Mouse (Mus musculus) C2C12 (cell line): ENCODE measurements around the gene Gm28043. TPM values are rescaled to one million over a fixed set of nuclear protein-coding genes. Genes with fewer than 3 reads are reported as not detected.

Source experiments
- H3K27me3 ChIP-seq: one replicate; pipeline ENCODE4 v1.6.1; 2011; ENCODE audit not compliant: control insufficient read depth, insufficient read depth, insufficient read length
- H3K36me3 ChIP-seq: one replicate; pipeline ENCODE4 v1.6.1; 2011; ENCODE audit not compliant: control insufficient read depth, insufficient read depth
- H3K4me3 ChIP-seq: one replicate; pipeline ENCODE4 v1.5.1; 2011; ENCODE audit warnings: mild to moderate bottlenecking, control low read depth; ENCODE audit not compliant: poor library complexity, insufficient read depth, severe bottlenecking
- H3K79me2 ChIP-seq: one replicate; pipeline ENCODE4 v1.6.1; 2011; ENCODE audit not compliant: control insufficient read depth, insufficient read depth
- H3K79me3 ChIP-seq: one replicate; pipeline ENCODE4 v1.6.1; 2011; ENCODE audit warnings: low read depth, control low read depth
- H3ac ChIP-seq: one replicate; pipeline ENCODE3; 2011; ENCODE audit warnings: low read depth; ENCODE audit not compliant: control insufficient read depth, insufficient read length
- CEBPB ChIP-seq: IDR thresholded peaks from one replicate; pipeline ENCODE4 v1.6.1; 2011; ENCODE audit warnings: low read depth, mild to moderate bottlenecking, control low read depth, moderate library complexity
- CTCF ChIP-seq: IDR thresholded peaks from one replicate; pipeline ENCODE4 v1.5.1; 2011; ENCODE audit not compliant: control insufficient read depth, insufficient read depth, insufficient read length
- FOSL1 ChIP-seq: IDR thresholded peaks from one replicate; pipeline ENCODE4 v1.8.0; 2011; ENCODE audit warnings: mild to moderate bottlenecking, low read length; ENCODE audit not compliant: poor library complexity, insufficient read depth, severe bottlenecking
- MAX ChIP-seq: IDR thresholded peaks from one replicate; pipeline ENCODE4 v1.6.1; 2011; ENCODE audit warnings: mild to moderate bottlenecking, control low read depth
- MYOD1 ChIP-seq: IDR thresholded peaks from one replicate; pipeline ENCODE4 v1.6.1; 2011; ENCODE audit warnings: low read depth; ENCODE audit not compliant: control insufficient read depth, insufficient read length
- MYOG ChIP-seq: IDR thresholded peaks from one replicate; pipeline ENCODE4 v1.6.1; 2011; ENCODE audit not compliant: control insufficient read depth, insufficient read length; ENCODE audit errors: extremely low read depth
- USF1 ChIP-seq: IDR thresholded peaks from one replicate; pipeline ENCODE4 v1.6.1; 2011; ENCODE audit warnings: low read depth, mild to moderate bottlenecking, control low read depth, moderate library complexity
- polyA plus RNA-seq: library from polyadenylated mRNA; unstranded; fragments of >200 nt; fragmentation: generic; extraction: Trizol; gene quantifications from one replicate; pipeline ENCODE4 v1.2.1, GENCODE M21; 2012; ENCODE audit warnings: missing spikeins

The Gm28043 gene
- polyA plus RNA-seq, 1 experiment, result 0.54 TPM

DNA sequence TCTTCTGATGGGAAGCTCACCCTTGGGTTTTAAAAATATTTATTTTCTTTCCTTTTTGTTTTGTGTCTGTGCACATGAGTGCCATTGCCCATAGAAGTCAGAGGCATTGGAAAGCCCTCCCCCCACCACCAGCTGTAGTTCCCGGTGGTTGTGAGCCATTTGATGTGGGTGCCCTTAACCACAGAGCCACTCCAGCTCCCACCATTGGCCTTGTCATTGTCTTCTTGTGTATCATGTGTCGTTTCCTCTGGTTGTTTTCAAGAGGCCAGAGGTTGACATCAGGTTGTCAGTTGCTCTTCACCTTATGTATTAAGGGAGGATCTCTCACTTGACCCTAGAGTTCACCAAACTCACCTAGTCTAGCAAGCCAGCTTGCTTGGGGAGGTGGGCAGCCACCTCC lies 78.9 kb downstream of the Gm28043 start:
- H3K27me3 ChIP-seq, result no peaks in the 10 kb centered on the region
- H3K36me3 ChIP-seq, result peaks cover 84% of the 10 kb centered on the region

DNA sequence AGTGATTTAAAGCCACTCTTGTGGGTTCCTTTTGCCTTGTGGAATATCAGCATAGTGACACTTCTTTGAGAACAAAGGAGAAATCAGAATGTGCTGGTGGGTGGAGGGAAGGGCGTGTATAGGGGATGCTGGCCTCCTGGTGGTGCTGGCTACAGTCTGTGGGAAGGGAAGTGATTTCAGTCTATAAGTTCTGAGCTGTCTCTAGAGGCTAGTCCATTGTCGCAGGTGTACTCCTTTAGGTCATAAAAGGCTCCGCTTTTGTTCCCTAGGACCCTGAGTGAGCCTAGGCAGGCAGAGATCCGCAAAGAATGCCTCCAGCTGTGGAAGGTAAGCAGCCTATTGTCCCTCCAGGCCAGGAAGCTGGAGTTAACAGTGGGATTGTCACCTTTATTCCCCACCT lies 79.8 kb downstream of the Gm28043 start:
- H3K36me3 ChIP-seq, result peaks cover 87% of the 10 kb centered on the region
- no peak overlapping the region for H3ac ChIP-seq
- TF ChIP-seq CTCF (no peak), MAX (no peak), MYOD1 (no peak), MYOG (no peak)
- H3K79me3 ChIP-seq, result no peaks in the 10 kb centered on the region
- H3K79me2 ChIP-seq, result no peaks in the 10 kb centered on the region
- H3K4me3 ChIP-seq, result no peak overlapping the region
- no peaks in the 10 kb centered on the region for H3K27me3 ChIP-seq

More for the DNA sequence above, 78.9 kb downstream of the Gm28043 start:
- TF ChIP-seq USF1, result no peak
- no peak for TF ChIP-seq FOSL1
- no peak for TF ChIP-seq MYOD1
- no peak for TF ChIP-seq CTCF
- TF ChIP-seq MYOG, result no peak
- no peak for TF ChIP-seq CEBPB
- no peak for TF ChIP-seq MAX
- no peaks in the 10 kb centered on the region for H3K79me3 ChIP-seq
- H3ac ChIP-seq, result no peak overlapping the region
- no peak overlapping the region for H3K4me3 ChIP-seq
- H3K79me2 ChIP-seq, result no peaks in the 10 kb centered on the region

DNA sequence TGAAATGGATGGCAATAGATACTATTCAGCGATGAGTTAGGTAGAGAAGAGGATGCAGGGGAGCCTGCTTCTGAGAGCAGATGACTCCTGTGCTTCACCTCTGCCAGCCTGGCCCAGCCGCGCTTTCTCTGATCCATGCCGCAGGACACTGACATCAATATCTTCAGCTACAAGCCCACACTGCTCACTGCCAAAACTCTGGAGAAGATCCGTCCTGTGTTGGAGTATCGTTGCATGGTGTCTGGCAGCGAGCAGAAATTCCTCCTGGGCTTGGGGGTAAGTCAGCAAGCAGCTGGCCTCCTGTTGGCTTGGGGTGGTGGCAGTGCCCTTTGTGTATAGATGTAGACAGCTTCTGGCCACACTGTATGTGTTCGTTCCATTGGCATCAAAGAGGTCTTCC lies 82.3 kb downstream of the Gm28043 start:
- Histone ChIP-seq H3K27me3 (no peaks in the 10 kb centered on the region), H3K36me3 (peaks cover 91% of the 10 kb centered on the region), H3K79me2 (no peaks in the 10 kb centered on the region), H3K4me3 (no peak overlapping the region), H3K79me3 (no peaks in the 10 kb centered on the region), H3ac (no peak overlapping the region)
- TF ChIP-seq MYOD1, result no peak
- TF ChIP-seq FOSL1, result no peak
- no peak for TF ChIP-seq USF1

DNA sequence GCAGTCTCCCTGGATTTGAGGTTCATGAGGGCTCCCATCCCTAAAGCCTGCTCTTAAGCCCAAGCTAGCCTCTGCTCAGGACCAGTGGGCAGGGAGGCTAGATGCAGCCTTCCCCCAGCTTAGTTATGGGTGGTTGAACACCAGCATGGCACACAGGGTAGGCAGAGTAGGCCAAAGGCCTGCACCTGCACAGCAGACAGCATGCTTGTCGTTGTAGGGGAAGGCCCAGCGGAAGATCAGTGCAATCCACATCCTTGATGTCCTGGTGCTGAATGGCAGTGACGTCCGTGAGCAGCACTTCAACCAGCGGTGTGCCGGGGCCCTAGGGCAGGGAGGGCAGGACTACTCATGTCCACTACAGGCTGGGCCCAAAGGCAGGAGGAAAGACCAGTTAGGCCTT lies 83.7 kb downstream of the Gm28043 start:
- Histone ChIP-seq H3K27me3 (no peaks in the 10 kb centered on the region), H3K36me3 (peaks cover 89% of the 10 kb centered on the region), H3K4me3 (no peak overlapping the region), H3ac (no peak overlapping the region), H3K79me3 (no peaks in the 10 kb centered on the region), H3K79me2 (no peaks in the 10 kb centered on the region)
- TF ChIP-seq USF1 (no peak), CEBPB (no peak), MYOD1 (no peak), CTCF (no peak), MAX (no peak), FOSL1 (no peak), MYOG (no peak)

DNA sequence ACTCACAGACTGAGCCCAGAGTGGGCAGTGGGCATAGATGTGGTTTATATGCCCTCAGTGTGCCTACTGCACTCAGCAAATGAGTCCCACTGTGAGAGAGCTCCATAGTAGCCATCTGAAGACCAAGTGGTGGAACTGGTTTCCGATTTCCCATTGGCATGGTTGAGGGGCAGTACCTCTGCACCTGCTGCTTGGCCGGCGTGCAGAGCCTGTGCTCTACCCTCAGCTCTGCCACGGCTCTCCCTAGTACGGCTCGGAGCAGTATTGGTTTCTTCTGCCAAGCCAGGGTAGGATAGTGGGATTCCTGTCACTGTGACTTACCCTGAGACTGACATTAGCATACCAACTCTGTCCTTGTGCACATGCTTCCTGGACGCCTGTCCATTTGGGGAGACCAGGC lies 85.9 kb downstream of the Gm28043 start:
- no peak overlapping the region for H3ac ChIP-seq
- H3K27me3 ChIP-seq, result no peaks in the 10 kb centered on the region
- TF ChIP-seq USF1 (no peak), CTCF (no peak), MAX (no peak), FOSL1 (no peak), MYOD1 (no peak), MYOG (no peak), CEBPB (no peak)
- H3K79me2 ChIP-seq, result no peaks in the 10 kb centered on the region
- peaks cover 73% of the 10 kb centered on the region for H3K36me3 ChIP-seq
- H3K79me3 ChIP-seq, result no peaks in the 10 kb centered on the region
- no peak overlapping the region for H3K4me3 ChIP-seq

DNA sequence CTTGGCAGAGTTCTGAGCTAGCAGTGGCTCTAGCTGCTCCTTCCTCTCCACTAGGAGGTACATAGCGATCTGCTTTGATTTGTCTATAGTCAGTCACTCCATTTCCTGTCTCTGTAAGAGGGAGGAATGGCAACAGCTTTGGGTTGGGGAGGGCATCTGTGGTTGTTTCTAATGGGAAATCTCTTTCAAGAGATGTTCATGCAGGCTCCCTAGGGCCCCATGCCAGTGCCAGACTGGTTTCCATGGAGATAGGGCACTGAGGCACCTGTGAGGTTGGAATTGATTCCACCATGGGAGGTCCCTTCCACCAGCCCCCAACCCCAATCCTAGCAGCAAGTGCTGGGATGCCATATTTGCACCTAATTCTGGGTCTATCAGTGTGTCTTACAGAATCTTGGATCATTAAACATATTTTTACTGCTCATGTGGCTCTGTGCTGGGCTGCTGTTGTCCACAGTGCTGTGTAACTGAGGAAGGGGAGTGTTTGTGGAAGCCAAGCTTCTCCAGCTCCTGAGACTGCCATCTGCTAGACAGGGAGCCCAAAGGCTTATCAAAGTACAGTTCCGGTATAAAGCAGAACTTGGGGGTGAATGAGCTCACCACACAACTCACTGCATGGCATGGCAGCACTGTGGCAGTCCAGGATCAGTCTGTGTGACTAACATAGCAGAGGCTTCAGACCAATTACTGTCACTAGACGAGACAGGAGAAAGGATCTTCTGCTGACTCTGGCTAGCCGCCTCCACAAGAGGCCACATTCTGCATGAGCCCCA lies 88.4 kb downstream of the Gm28043 start:
- Histone ChIP-seq H3K4me3 (no peak overlapping the region), H3K36me3 (peaks cover 50% of the 10 kb centered on the region), H3K27me3 (no peaks in the 10 kb centered on the region), H3K79me3 (no peaks in the 10 kb centered on the region), H3ac (no peak overlapping the region), H3K79me2 (no peaks in the 10 kb centered on the region)
- no peak for TF ChIP-seq CEBPB
- TF ChIP-seq MYOG, result no peak
- no peak for TF ChIP-seq FOSL1
- TF ChIP-seq USF1, result no peak
- TF ChIP-seq CTCF, result no peak
- no peak for TF ChIP-seq MAX
- TF ChIP-seq MYOD1, result no peak
